8 mouse cellular contexts compared by ENCODE assay signal in the genomic region with DNA sequence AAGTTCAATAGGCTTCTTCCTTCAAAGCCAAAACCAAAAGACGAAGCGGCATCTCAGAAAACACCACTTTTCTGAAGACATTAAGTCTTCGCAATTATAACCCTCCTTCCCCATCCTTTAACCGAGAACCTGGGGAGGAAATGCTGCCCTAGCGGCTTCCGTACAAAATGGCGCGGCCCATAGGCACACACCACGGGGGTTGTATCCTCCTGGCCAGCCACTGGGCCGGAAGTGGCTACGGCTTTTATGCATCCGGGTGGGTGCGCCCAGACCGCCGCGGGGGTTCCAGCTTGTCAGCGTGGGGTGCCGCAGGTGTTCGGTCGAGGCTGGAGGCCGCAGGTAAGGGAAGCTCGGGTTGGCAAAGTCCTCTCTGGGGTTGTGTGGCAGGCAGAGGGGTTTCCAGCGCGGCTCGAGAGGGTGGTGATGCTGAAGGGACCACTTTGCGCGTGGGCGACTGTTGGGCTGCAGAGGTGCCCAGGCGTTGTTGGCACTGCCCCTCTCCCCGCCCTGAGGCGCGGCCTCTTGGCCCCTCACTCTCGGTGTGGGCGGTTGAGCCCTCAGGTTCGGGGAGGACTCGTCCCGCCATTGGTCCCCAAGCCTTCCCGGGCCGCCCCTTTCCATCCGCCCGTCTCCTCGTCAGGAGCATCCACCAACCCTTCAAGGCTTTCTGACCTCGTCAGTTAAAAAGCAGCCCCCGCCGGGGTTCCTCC. TPM values are rescaled to one million over a fixed set of nuclear protein-coding genes. Genes with fewer than 3 reads are reported as not detected.
A peak's percentile ranks its signal among the peaks of the same experiment; 100 is the strongest.
DNase-seq lines count a peak whose midpoint lies in the region; ATAC-seq lines count a peak whose summit lies in the region.

Exd2 (plus strand) TSS at position 154 of the 710 bp plus-strand sequence.

- H3K4me3 ChIP-seq in intestine, embryonic 14.5 days (ENCODE audit: low read depth, low read length), result peak within 1 kb of the TSS; percentile 79

- peak within 1 kb of the TSS; percentile 69 for H3K4me2 ChIP-seq in intestine, embryonic 14.5 days (ENCODE audit: low read length)

- H3K9ac ChIP-seq in intestine, embryonic 14.5 days (ENCODE audit: low read length), result peak within 1 kb of the TSS; percentile 75

- ATAC-seq in intestine, embryonic 14.5 days (replicated peaks; ENCODE audit: low FRiP score, low TSS enrichment, low read depth), result peak; percentile 97

- H3K27me3 ChIP-seq in intestine, embryonic 14.5 days (replicated peaks; ENCODE audit: control insufficient read depth, insufficient read depth, low read length), result no peaks in the 10 kb centered on the region

- no peaks in the 10 kb centered on the region for H3K9me3 ChIP-seq in intestine, embryonic 14.5 days (ENCODE audit: control insufficient read depth, low read length)

- intact Hi-C loops in left cerebral cortex, postnatal 14 days (cut with DNase I), result loop anchor here (10.0 kb wide), 1 partner anchor 308 kb away; no protein-coding TSS in a partner anchor

- no peaks in the 10 kb centered on the region for H3K36me3 ChIP-seq in intestine, embryonic 14.5 days (ENCODE audit: control insufficient read depth, insufficient read depth, low read length)

- H3K4me1 ChIP-seq in intestine, embryonic 14.5 days (replicated peaks; ENCODE audit: control insufficient read depth, insufficient read depth, low read length), result peaks cover 5% of the 10 kb centered on the region; the same call in 1 of the 2 replicates

- H3K27ac ChIP-seq in intestine, embryonic 14.5 days (ENCODE audit: low read depth), result peak within 1 kb of the TSS; percentile 77

- DNase-seq in adrenal gland, adult 18-20 months (ENCODE audit: low spot score in 2 of 2), result peak; percentile 85 to 87
- DNase-seq in embryo, embryonic 11 days, result peak; percentile 94
- peak; percentile 91 for DNase-seq in gastrocnemius, postnatal 25 days
- DNase-seq in intestine, embryonic 14.5 days (ENCODE audit: low spot score), result peak; percentile 92
- DNase-seq in left cerebral cortex, postnatal 14 days (ENCODE audit: low spot score in 2 of 2), result peak; percentile 87 to 93
- peak; percentile 84 for DNase-seq in mesoderm, embryonic 11.5 days (ENCODE audit: low read depth, low spot score)
- peak; percentile 88 to 89 for DNase-seq in right cerebral cortex, postnatal 36 days (ENCODE audit: low spot score in 2 of 2)
- DNase-seq in yolk sac, embryonic 10.5 days (ENCODE audit: low spot score), result peak; percentile 90

- under 1% methylated on average over 44 of the region's 45 CpGs for WGBS in intestine, embryonic 14.5 days

RNA-seq across cellular contexts. Expression of gene Exd2, which starts in this region (rescaled TPM):
- total RNA-seq in adrenal gland, adult 18-20 months (2021), result 10 to 100 TPM; 20.5 to 22.3 TPM
- total RNA-seq in gastrocnemius, postnatal 25 days (2021), result 10 to 100 TPM; 34.1 to 39.5 TPM
- polyA plus RNA-seq in intestine, embryonic 14.5 days (2014; fragmentation: Nextera tagmentation; extraction: Ambion mirVana), result 29.4 and 36.5 TPM in 2 replicates
- 100 to 1,000 TPM in 1 of 2 experiments, 10 to 100 TPM in 1; 97.7 to 134 TPM for total RNA-seq in left cerebral cortex, postnatal 14 days (2021)

Comparison
In these comparisons a context has a peak if more than half of its experiments do, and no peak if none do; other contexts are left out.
1. Peak in every context shown above with its lines: DNase-seq, ATAC-seq, H3K4me3 ChIP-seq and H3K27ac ChIP-seq.